Mouse (Mus musculus): ENCODE measurements around the gene Fam83e.
A peak's percentile ranks its signal among the peaks of the same experiment; 100 is the strongest.

The Fam83e gene

DNA sequence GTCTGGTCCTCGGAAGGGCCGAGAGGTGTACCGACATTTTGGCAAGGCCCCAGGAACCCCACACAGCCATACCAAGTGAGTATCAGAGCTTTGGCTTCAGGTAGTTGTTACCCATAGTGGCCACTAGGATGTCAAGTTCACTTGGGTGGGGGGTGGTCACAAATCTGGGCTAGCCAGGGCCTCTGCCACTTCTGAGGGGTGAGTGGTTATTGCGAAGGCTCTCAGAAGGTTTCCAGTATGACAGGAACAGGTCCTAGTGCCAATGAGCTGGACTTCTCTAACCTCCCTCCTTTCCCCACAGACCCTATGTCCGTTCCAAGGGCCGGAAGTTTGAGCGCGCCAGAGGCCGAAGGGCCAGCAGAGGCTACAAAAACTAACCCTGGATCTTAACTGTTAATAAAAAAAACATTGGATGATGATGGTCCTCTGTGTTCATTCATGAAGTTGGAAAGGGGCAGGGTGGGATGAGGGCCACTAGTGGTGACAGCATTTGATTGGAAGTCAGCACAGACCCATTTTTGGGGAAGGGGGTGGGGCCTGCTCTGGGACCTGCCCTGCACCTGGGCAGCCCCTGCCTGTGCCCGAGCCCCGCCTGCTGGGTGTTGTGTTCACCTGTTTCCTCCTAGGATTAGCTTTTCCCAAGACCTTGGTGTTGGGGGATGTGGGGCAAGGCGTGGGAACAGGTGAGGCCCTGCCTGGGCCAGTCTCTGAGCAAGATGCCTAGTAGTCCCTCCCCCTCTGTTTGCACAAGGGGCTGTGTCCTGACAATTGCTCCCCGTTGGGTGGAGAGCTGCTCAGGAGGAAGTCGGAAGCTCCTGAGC lies at the start of gene Fam83e:
Fam83e (plus strand) TSS at position 800 of the 821 bp plus-strand sequence.
- no peak for DNase-seq (ENCODE audit: low read depth, low spot score)

DNA sequence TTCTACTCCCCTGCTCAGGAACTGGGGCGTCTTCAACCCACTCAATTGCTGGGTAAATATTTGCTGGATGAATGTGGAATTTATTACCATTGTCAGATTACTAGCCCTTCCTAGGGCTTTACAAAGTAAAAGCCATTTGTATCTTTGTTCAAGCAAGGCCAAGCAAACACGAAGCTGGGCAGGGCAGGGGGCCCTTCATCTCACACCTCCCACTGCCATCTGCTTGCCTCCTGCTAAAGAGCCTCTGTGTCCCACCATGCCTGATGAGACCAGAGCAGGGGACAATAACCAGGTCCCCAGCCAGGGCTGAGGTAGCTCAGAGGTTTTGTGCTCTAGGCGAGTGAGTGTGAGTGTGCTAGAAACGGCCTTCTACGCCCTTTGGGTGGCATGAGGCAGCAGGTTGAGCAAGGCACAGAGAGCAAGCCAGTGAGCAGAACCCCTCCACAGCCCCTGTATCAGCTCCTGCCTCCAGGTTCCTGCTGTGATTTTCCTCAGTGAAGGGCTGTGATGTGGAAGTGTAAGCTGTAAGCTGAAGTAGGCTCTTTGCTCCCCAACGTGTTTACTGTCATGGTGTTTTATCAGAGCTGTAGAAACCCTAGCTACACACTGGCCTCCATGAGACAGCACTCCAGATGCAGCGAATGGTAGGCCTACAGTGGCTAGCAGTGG lies 43.3 kb upstream of the Fam83e start:
- no peak for DNase-seq (ENCODE audit: low read depth, low spot score)

DNA sequence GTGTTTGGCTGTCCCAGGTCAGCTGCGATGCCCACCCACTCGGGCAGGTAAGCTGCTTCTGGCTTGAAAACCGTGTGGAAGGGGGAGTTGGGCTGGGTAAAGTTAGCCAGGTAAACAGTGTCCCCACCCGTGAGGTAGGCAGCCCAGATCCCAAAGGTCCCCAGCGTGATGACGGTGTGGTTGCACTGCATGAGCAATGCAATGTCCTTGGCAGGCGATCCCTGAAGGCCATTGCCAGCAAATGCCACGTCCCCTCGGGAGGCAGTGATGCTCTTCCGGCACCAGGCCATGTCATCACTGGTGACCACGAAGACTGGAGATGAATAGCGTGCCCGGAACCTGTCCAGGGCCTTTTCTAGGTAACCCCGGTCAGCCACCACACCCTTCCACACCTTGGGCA lies 42.5 kb upstream of the Fam83e start:
- no peak for DNase-seq (ENCODE audit: low read depth, low spot score)

GRCm38 (mm10) chr7:45679966-45680621 lies 40.9 kb upstream of the Fam83e start:
- peak; percentile 63 for DNase-seq (ENCODE audit: low read depth, low spot score)

DNA sequence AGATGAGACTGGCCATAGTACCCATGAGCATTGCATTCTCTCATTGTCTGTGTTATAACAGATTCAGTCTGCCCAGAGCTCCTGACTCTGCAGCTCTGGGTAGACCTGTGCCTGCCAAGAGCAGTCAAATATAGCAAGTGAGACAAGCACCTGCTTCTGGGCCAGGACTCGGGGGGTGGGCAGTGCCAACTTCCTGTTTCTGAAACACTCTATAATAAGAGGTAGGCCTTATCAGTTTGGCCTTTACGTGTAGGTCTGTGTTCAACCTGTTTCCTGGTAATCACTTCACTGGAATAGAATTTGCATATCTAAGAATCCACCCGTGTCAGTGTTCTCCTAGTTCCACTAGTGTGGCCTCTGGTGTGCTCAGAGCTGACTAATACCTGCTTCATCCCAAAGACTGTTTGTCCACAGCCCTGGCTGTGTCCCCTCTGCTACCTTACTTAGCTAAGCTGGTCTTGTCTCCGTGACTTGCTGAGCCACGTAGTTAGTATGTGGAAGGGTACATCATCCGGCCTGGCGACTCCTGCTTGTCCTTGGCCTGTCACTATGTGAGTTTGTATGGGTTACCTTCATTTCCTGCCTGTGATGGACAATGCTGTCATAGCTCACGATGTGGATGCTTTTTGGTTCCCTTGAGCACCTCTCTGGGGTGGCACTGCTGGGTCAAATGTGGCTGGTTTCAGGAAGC lies 39.8 kb upstream of the Fam83e start:
- peak; percentile 81 for DNase-seq (ENCODE audit: low read depth, low spot score)

DNA sequence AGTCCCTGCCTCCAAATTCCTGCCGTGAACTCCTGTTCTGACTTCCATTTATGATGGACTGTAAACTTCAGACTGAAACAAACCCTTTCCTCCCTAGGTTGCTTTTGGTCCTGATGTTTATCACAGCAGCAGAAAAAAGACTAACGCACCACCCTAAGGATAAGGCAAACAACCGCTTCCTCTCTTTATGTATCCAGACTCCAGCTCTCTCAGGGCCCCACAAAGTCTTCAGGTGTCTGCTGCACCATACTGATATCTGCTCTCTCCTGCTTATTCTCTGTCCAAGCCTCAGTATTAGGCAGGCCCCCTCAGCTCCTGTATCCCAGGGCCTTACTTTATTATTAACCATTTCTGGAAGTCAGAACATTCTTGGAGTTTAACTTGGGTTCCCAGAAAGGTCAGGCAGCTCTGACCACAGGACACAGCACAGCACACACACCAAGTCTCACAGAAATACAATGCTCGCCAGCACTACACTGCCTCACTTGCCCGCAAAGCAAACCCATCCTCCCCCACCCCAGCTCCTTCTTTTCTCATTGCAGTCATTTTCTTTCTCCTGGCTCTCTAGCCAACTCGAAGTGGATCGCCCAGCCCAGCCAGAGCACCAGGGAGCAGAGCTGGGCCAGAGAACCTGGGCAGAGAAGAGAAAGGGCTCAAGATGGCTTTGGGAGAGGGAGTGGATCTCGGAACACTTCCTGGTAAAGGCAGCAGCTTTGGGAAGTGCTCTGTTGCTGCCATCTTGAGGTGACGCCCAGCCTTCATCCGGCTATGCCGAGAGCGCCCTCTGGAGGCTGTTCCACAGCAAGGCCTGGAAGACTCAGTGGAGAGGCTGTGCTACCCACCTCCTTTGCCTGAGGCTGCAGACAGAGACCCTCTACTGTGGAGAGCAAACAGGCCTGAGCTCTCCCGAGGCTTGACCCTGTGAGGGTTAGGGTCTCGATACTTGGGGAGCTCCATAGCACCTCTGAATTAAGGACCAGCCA lies 38.6 kb upstream of the Fam83e start:
- peak; percentile 96 for DNase-seq (ENCODE audit: low read depth, low spot score)

DNA sequence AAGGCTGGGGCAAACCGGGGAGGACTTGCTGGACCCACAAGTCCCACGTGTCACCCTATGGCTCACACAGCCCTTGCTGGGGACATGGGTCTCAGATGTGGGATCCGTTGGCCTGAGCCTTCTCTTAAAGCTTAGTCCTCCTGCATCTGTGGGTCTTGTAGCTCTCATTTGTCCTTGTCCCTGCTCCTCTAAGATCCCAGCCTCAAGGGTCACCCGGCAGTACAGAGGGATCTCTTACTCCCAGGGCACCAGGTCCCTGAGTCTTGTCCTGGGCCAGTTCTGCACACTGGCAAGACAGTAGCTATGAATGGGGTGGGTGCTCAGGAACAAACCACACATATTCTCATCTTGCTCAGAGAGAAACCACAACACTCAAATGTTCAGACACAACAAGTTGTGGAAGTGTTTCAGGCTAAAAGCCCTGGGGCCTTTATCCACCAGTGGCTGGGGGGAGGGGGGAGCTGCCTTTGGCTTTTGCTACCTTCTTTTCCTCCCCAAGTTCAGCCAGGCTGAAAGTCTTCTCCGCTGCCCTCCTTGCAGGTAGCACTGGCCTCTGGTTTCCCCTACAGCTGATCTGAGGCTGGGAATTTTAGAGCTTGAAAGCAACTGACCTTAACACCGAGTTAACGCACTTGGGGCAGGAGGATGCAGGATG lies 37.5 kb upstream of the Fam83e start, which contains the start of gene Ntn5:
Ntn5 (plus strand) TSS at position 627 of the 655 bp plus-strand sequence.
- DNase-seq (ENCODE audit: low read depth, low spot score) = no peak

DNA sequence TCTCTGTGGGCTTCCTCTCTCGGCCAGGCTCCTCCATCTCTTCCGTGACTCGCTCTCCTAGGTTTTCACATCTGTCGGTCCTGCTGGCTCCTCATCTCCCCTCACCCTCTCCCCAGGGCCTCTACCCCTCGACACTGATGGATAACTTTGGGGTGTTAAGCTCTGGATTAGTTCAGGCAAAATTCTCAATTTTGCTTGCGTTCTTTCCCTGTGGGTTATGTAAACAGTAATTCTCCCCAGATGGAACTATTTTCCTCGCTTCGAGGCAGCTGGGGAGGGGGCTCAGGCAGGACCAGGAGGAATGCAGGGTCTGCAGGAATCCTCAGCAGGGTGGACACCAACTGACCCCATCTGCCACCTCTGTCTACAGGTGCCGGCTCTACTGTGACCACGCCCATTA lies 35.2 kb upstream of the Fam83e start:
- DNase-seq (ENCODE audit: low read depth, low spot score) = no peak

- DNase-seq (ENCODE audit: low read depth, low spot score) = no peak
Observed at GRCm38 (mm10) chr7:45686841-45687240, 34.2 kb upstream of the Fam83e start.

GRCm38 (mm10) chr7:45689099-45689498 lies 31.9 kb upstream of the Fam83e start:
- no peak for DNase-seq (ENCODE audit: low read depth, low spot score)

- DNase-seq (ENCODE audit: low read depth, low spot score) = no peak
Observed at GRCm38 (mm10) chr7:45689800-45690199, 31.2 kb upstream of the Fam83e start.

DNA sequence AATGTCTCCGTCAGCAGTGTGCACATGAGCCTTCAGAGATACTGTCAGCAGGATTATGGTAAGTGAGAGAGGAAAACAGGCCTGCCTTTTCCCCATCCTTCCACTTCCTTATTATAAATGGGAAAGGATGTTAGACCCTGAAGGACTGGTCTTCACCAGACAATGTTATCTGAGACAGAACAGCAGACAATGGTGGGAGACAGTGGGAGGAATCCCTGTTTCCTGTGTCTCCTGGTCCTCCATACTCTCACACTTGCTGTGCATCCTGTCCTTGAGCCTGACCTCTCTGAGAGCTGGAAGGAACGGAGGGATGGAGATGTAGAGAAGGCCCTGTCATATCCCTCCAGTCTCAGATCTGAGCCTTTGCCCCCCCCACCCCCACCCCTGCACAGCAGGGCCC lies 28.6 kb upstream of the Fam83e start:
- DNase-seq (ENCODE audit: low read depth, low spot score) = no peak

- DNase-seq (ENCODE audit: low read depth, low spot score) = no peak
Observed at GRCm38 (mm10) chr7:45693921-45694591, 27.0 kb upstream of the Fam83e start, which contains the start of gene Sec1. Gene Sec1 (minus strand): TSS chr7:45694402.

DNA sequence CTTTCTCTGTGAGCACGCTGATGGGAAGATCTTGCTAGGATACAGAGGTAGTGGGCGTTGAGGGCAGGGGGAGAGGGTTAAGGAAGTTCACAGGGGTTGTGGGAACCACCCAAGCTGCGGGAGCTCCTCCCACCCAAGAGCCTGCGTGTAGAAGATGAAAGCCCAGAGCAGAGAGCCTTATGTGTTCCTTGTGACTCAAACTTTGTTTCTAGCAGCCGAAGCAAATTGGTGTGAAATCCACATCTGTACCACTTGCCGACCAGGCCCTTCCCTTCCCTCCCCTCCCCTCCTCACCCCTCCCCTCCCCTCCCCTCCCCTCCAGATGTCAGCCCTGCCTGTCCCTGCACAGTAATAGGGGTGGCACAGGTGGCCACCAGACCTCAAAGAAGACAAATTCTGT lies 25.9 kb upstream of the Fam83e start:
- DNase-seq (ENCODE audit: low read depth, low spot score) = no peak

- DNase-seq (ENCODE audit: low read depth, low spot score) = no peak
Observed at GRCm38 (mm10) chr7:45697894-45698293, 23.1 kb upstream of the Fam83e start.

GRCm38 (mm10) chr7:45699523-45700141 lies 21.4 kb upstream of the Fam83e start, which contains the start of gene Car11:
Gene Car11 (plus strand): TSS chr7:45699843.
- DNase-seq (ENCODE audit: low read depth, low spot score) = peak; percentile 78

- DNase-seq (ENCODE audit: low read depth, low spot score) = peak; percentile 94
Observed at GRCm38 (mm10) chr7:45700301-45701015, 20.6 kb upstream of the Fam83e start.

GRCm38 (mm10) chr7:45701072-45701471 lies 19.9 kb upstream of the Fam83e start:
- no peak for DNase-seq (ENCODE audit: low read depth, low spot score)

All from brain, adult 2 months (tissue).